ENCODE assay signal across 8 mouse cellular contexts in genomic region chr1:93668791-93669548, GRCm38 (mm10). TPM values are rescaled to one million over a fixed set of nuclear protein-coding genes. Genes with fewer than 3 reads are reported as not detected.
DNase-seq lines count a peak whose midpoint lies in the region; ATAC-seq and TF ChIP-seq lines count a peak whose summit lies in the region.

No protein-coding gene starts in this region.

- DNase-seq in WW6 (ENCODE audit: low read depth, low spot score): peak; percentile 69
- DNase-seq in cerebellum, postnatal 36 days: peak; percentile 59 to 70
- DNase-seq in gastrocnemius, adult 2 months: peak; percentile 85
- peak; percentile 40 to 54 for DNase-seq in left cerebral cortex, postnatal 25 days (ENCODE audit: low spot score in 2 of 2)
- peak; percentile 83 for DNase-seq in mesoderm, embryonic 11.5 days (ENCODE audit: low read depth, low spot score)
- peak; percentile 43 for DNase-seq in right cerebral cortex, postnatal 25 days
- DNase-seq in urinary bladder, postnatal 36 days (ENCODE audit: low spot score in 2 of 2): peak; percentile 70 to 82

- intact Hi-C loops in gastrocnemius, adult 2 months (cut with DNase I): loop anchor here (1.0 to 2.0 kb wide), 2 partner anchors 57 to 134 kb away; partner anchors contain the start of gene Ing5
- intact Hi-C loops in left cerebral cortex, postnatal 25 days (cut with DNase I): loop anchor here (2.0 kb wide), 1 partner anchor 58 kb away; no protein-coding TSS in a partner anchor

- H3K4me1 ChIP-seq in hindbrain, embryonic 16.5 days (ENCODE audit: control insufficient read depth, insufficient read depth, low read depth, low read length): no peaks in the 10 kb centered on the region

- peak overlapping the region; percentile 72 for H3K27ac ChIP-seq in gastrocnemius, adult 2 months
- H3K27ac ChIP-seq in hindbrain, embryonic 16.5 days (ENCODE audit: low read depth, low read length): peak overlapping the region; percentile 26; the same call in 1 of the 2 replicates

- peak; percentile 79 for TF ChIP-seq CTCF in gastrocnemius, adult 2 months (IDR thresholded peaks at IDR 0.05)

- peak overlapping the region; percentile 67 for H3K4me2 ChIP-seq in hindbrain, embryonic 16.5 days (ENCODE audit: low read length)

- ATAC-seq in hindbrain, embryonic 16.5 days: peak; percentile 91

- no peaks in the 10 kb centered on the region for H3K27me3 ChIP-seq in hindbrain, embryonic 16.5 days (replicated peaks; ENCODE audit: control insufficient read depth, insufficient read depth, low read length)

- WGBS in hindbrain, embryonic 16.5 days: 12% methylated on average over 17 of the region's 17 CpGs

- no peaks in the 10 kb centered on the region for H3K9me3 ChIP-seq in hindbrain, embryonic 16.5 days (ENCODE audit: control insufficient read depth, low read length)

- peak overlapping the region; percentile 57 for H3K9ac ChIP-seq in hindbrain, embryonic 16.5 days (ENCODE audit: low read depth, low read length)

- peak overlapping the region; percentile 71 for H3K4me3 ChIP-seq in gastrocnemius, adult 2 months
- H3K4me3 ChIP-seq in hindbrain, embryonic 16.5 days (ENCODE audit: low read length): peak overlapping the region; percentile 39

- no peaks in the 10 kb centered on the region for H3K36me3 ChIP-seq in hindbrain, embryonic 16.5 days (ENCODE audit: control insufficient read depth, insufficient read depth, low read length)

RNA-seq across cellular contexts. Expression of gene Stk25, which starts 10.5 kb away (rescaled TPM):
- 10 to 100 TPM; 90.1 to 90.5 TPM for total RNA-seq in gastrocnemius, adult 2 months (2021)
- polyA plus RNA-seq in hindbrain, embryonic 16.5 days (2015; fragmentation: Nextera tagmentation; extraction: Ambion mirVana): 347 and 377 TPM in 2 replicates
- 100 to 1,000 TPM; 376 to 384 TPM for total RNA-seq in left cerebral cortex, postnatal 25 days (2021)

RNA-seq across cellular contexts. Expression of gene Bok, which starts 16.5 kb away (rescaled TPM):
- 1 to 10 TPM in 1 of 2 experiments, under 1 TPM in 1; 0.59 to 1.1 TPM for total RNA-seq in gastrocnemius, adult 2 months (2021)
- polyA plus RNA-seq in hindbrain, embryonic 16.5 days (2015; fragmentation: Nextera tagmentation; extraction: Ambion mirVana): 102 and 109 TPM in 2 replicates
- total RNA-seq in left cerebral cortex, postnatal 25 days (2021): 10 to 100 TPM; 23.6 to 27.5 TPM

Comparison
In these comparisons a context has a peak if more than half of its experiments do, and no peak if none do; other contexts are left out.
1. Peak in every context shown above with its lines: DNase-seq, ATAC-seq, H3K4me3 ChIP-seq and H3K27ac ChIP-seq.
2. RNA of gene Stk25, which starts 10.5 kb away (total RNA-seq): 376 to 384 TPM in left cerebral cortex, postnatal 25 days; 90.1 to 90.5 TPM in gastrocnemius, adult 2 months; every median in the first group is over 4 times any median in the second.
3. RNA of gene Bok, which starts 16.5 kb away (total RNA-seq): 23.6 to 27.5 TPM in left cerebral cortex, postnatal 25 days; 0.59 to 1.1 TPM in gastrocnemius, adult 2 months; every median in the first group is over 10 times any median in the second.